Mouse (Mus musculus) limb, embryonic 13.5 days (tissue): ENCODE results near the gene Col9a2. TPM values are rescaled to one million over a fixed set of nuclear protein-coding genes. Genes with fewer than 3 reads are reported as not detected.
A peak's percentile ranks its signal among the peaks of the same experiment; 100 is the strongest.
"Not testable (repeated sequence)": the region's sequence is repeated elsewhere in the genome, so short reads cannot be mapped to it uniquely, and the experiment has no call there.

Experiments used
- ATAC-seq: fragments of 200-750 bp; cut with Nextera tagmentation; 2 replicates; pipeline ENCODE4 v1.8.0; 2017; ENCODE audit warnings: low read depth, moderate number of reproducible peaks, moderate TSS enrichment; ENCODE audit not compliant: low FRiP score
- H3K27ac ChIP-seq: fragments of 300-500 bp; sonication (generic); 2 replicates; pipeline ENCODE4 v1.5.1; 2015; ENCODE audit warnings: inconsistent platforms, mild to moderate bottlenecking, moderate library complexity
- H3K27me3 ChIP-seq: fragments of 300-500 bp; sonication (generic); 2 replicates; pipeline ENCODE4 v1.6.1; 2015; ENCODE audit warnings: mild to moderate bottlenecking, inconsistent platforms
- H3K36me3 ChIP-seq: fragments of 300-500 bp; sonication (generic); 2 replicates; pipeline ENCODE4 v1.6.1; 2015; ENCODE audit warnings: inconsistent platforms, mild to moderate bottlenecking, moderate library complexity
- H3K4me1 ChIP-seq: fragments of 300-500 bp; sonication (generic); 2 replicates; pipeline ENCODE4 v1.6.1; 2015; ENCODE audit warnings: inconsistent platforms
- H3K4me2 ChIP-seq: fragments of 300-500 bp; sonication (generic); replicated peaks from 2 replicates; pipeline ENCODE4 v1.6.1; 2015; ENCODE audit warnings: inconsistent platforms, mild to moderate bottlenecking, moderate library complexity
- H3K4me3 ChIP-seq: fragments of 300-500 bp; sonication (generic); 2 replicates; pipeline ENCODE4 v1.5.1; 2015; ENCODE audit warnings: moderate library complexity, mild to moderate bottlenecking, inconsistent platforms
- H3K9ac ChIP-seq: fragments of 300-500 bp; sonication (generic); 2 replicates; pipeline ENCODE4 v1.6.1; 2015; ENCODE audit warnings: mild to moderate bottlenecking, inconsistent platforms
- H3K9me3 ChIP-seq: fragments of 300-500 bp; sonication (generic); 2 replicates; pipeline ENCODE4 v1.6.1; 2016; ENCODE audit warnings: inconsistent platforms
- WGBS: fragments of 180-500 bp; shearing (Covaris S2); methylation state at CpG from one replicate; pipeline ENCODE4 v1.1.7; 2015; 5-methylcytosine and 5-hydroxymethylcytosine counted together
- polyA plus RNA-seq: library from polyadenylated mRNA; unstranded; fragments of >200 nt; fragmentation: Nextera tagmentation; extraction: Ambion mirVana; gene quantifications from 2 replicates; pipeline ENCODE4 v1.2.1, GENCODE M21; 2015

The Col9a2 gene
- polyA plus RNA-seq, 1 experiment from 2014 or later: 100 TPM

GRCm38 (mm10) chr4:121052454-121053323, 13.5 kb downstream of the Col9a2 start:
- no peak for ATAC-seq
- H3K9ac ChIP-seq: 0 out of 2 replicates have a peak overlapping the region, but pooled peaks have one; percentile 32
- H3K4me2 ChIP-seq: peak overlapping the region; percentile 49
- peaks cover 10% of the 10 kb centered on the region for H3K4me1 ChIP-seq
- H3K27me3 ChIP-seq: peaks cover 27% of the 10 kb centered on the region
- peak overlapping the region; percentile 16 for H3K4me3 ChIP-seq
- H3K27ac ChIP-seq: no peak overlapping the region
- WGBS: 12% methylated on average over 35 of the region's 35 CpGs
- no peaks in the 10 kb centered on the region for H3K9me3 ChIP-seq
- H3K36me3 ChIP-seq: peaks cover 43% of the 10 kb centered on the region

DNA sequence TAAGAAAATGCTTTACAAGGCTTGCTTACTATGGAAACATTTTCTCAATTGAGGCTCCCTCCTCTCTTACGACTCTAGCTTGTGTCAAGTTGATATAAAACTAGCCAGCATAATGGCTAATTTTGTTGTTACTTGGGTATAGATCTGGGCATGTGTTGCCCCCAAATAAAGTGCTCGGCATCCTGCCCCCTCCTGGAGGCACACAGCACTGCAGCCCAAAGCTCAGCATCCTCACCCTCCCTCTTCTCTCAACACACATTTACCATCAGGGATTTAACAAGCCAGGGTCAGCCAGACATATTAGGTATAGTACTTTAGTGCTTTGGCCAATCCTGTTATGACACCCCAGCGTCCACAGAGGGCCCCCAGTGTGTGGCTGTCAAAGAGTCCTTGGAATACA, 17.2 kb downstream of the Col9a2 start:
- 0 out of 2 replicates have a peak, but pooled peaks have one; percentile 10 for ATAC-seq
- peaks cover 25% of the 10 kb centered on the region for H3K27me3 ChIP-seq
- no peak overlapping the region for H3K4me3 ChIP-seq
- H3K36me3 ChIP-seq: peaks cover 47% of the 10 kb centered on the region
- WGBS: 49% methylated on average over 3 of the region's 3 CpGs
- no peak overlapping the region for H3K4me2 ChIP-seq
- no peaks in the 10 kb centered on the region for H3K9me3 ChIP-seq
- no peak overlapping the region for H3K9ac ChIP-seq
- H3K27ac ChIP-seq: no peak overlapping the region
- peaks cover 10% of the 10 kb centered on the region for H3K4me1 ChIP-seq

- no peak overlapping the region for H3K27ac ChIP-seq
- H3K27me3 ChIP-seq: peaks cover 18% of the 10 kb centered on the region
- no peak overlapping the region for H3K9ac ChIP-seq
- ATAC-seq: no peak
- H3K4me2 ChIP-seq: no peak overlapping the region
- peaks cover 10% of the 10 kb centered on the region for H3K4me1 ChIP-seq
- H3K4me3 ChIP-seq: no peak overlapping the region
- 71% methylated on average over 2 of the region's 2 CpGs for WGBS
- peaks cover 51% of the 10 kb centered on the region for H3K36me3 ChIP-seq
- no peaks in the 10 kb centered on the region for H3K9me3 ChIP-seq
These were observed 17.8 kb downstream of the Col9a2 start for GRCm38 (mm10) chr4:121057032-121057431.

- not testable (repeated sequence) for H3K9me3 ChIP-seq, ATAC-seq, H3K4me1 ChIP-seq
These were observed 20.0 kb downstream of the Col9a2 start for GRCm38 (mm10) chr4:121059218-121059617.

GRCm38 (mm10) chr4:121065336-121065735, 26.2 kb downstream of the Col9a2 start:
- H3K36me3 ChIP-seq: peaks cover 64% of the 10 kb centered on the region
- no peaks in the 10 kb centered on the region for H3K27me3 ChIP-seq
- H3K4me2 ChIP-seq: no peak overlapping the region
- H3K9ac ChIP-seq: no peak overlapping the region
- 83% methylated on average over 2 of the region's 2 CpGs for WGBS
- no peak overlapping the region for H3K4me3 ChIP-seq
- ATAC-seq: no peak
- H3K9me3 ChIP-seq: no peaks in the 10 kb centered on the region
- H3K4me1 ChIP-seq: no peaks in the 10 kb centered on the region
- H3K27ac ChIP-seq: no peak overlapping the region

More at GRCm38 (mm10) chr4:121059218-121059617, 20.0 kb downstream of the Col9a2 start:
- not testable (repeated sequence) for H3K9ac ChIP-seq, H3K27me3 ChIP-seq, H3K4me3 ChIP-seq, H3K4me2 ChIP-seq, H3K27ac ChIP-seq
- WGBS: 84% methylated on average over 10 of the region's 10 CpGs
- peaks cover 46% of the 10 kb centered on the region for H3K36me3 ChIP-seq

GRCm38 (mm10) chr4:121074250-121074649, 35.1 kb downstream of the Col9a2 start:
- Histone ChIP-seq H3K36me3 (peaks cover 84% of the 10 kb centered on the region), H3K27me3 (no peaks in the 10 kb centered on the region)

GRCm38 (mm10) chr4:121077915-121078646, 38.9 kb downstream of the Col9a2 start:
- Histone ChIP-seq H3K36me3 (peaks cover 92% of the 10 kb centered on the region), H3K9ac (no peak overlapping the region), H3K27ac (no peak overlapping the region), H3K4me1 (no peaks in the 10 kb centered on the region), H3K27me3 (no peaks in the 10 kb centered on the region), H3K4me3 (no peak overlapping the region), H3K9me3 (no peaks in the 10 kb centered on the region), H3K4me2 (no peak overlapping the region)
- WGBS: 75% methylated on average over 3 of the region's 3 CpGs
- no peak for ATAC-seq

More at GRCm38 (mm10) chr4:121074250-121074649, 35.1 kb downstream of the Col9a2 start:
- no peaks in the 10 kb centered on the region for H3K4me1 ChIP-seq
- H3K9ac ChIP-seq: no peak overlapping the region
- no peak overlapping the region for H3K27ac ChIP-seq
- 85% methylated on average over 4 of the region's 4 CpGs for WGBS
- no peak overlapping the region for H3K4me2 ChIP-seq
- no peak overlapping the region for H3K4me3 ChIP-seq
- no peak for ATAC-seq
- no peaks in the 10 kb centered on the region for H3K9me3 ChIP-seq

- H3K36me3 ChIP-seq: peaks cover 94% of the 10 kb centered on the region
- WGBS: 88% methylated on average over 1 of the region's 1 CpGs
- no peak overlapping the region for H3K27ac ChIP-seq
- no peak overlapping the region for H3K9ac ChIP-seq
- H3K27me3 ChIP-seq: no peaks in the 10 kb centered on the region
- H3K4me2 ChIP-seq: no peak overlapping the region
- H3K4me3 ChIP-seq: no peak overlapping the region
- no peaks in the 10 kb centered on the region for H3K4me1 ChIP-seq
- H3K9me3 ChIP-seq: no peaks in the 10 kb centered on the region
- no peak for ATAC-seq
These were observed 41.2 kb downstream of the Col9a2 start for GRCm38 (mm10) chr4:121080395-121080794.

- Histone ChIP-seq H3K4me3 (no peak overlapping the region), H3K27ac (no peak overlapping the region), H3K4me2 (no peak overlapping the region), H3K36me3 (peaks cover 80% of the 10 kb centered on the region), H3K9ac (no peak overlapping the region), H3K27me3 (no peaks in the 10 kb centered on the region), H3K4me1 (no peaks in the 10 kb centered on the region), H3K9me3 (no peaks in the 10 kb centered on the region)
- ATAC-seq: no peak
These were observed 45.3 kb downstream of the Col9a2 start for GRCm38 (mm10) chr4:121084506-121084905.

DNA sequence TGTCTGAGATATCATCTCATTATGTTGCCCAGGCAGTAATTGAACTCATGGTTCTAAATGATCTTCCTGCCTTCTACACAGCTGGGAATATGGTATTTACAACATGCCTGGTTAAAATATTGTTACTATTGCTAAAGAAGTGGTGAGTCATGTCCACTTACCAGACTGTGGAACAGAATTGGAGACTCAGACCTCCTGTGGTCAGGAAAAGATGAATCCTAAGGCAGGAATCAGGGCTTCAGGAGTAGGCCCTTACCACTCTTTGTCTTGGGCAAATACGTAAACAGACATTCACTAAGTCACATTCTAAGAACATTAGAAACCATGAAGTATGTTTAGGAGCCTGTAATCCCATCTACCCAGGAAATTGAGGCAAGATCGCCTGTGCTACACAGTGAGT, 49.5 kb downstream of the Col9a2 start:
- peaks cover 80% of the 10 kb centered on the region for H3K36me3 ChIP-seq
- no peak for ATAC-seq
- no peaks in the 10 kb centered on the region for H3K4me1 ChIP-seq
- H3K4me2 ChIP-seq: no peak overlapping the region
- H3K9ac ChIP-seq: no peak overlapping the region
- H3K27me3 ChIP-seq: no peaks in the 10 kb centered on the region
- H3K9me3 ChIP-seq: no peaks in the 10 kb centered on the region
- WGBS: 85% methylated on average over 2 of the region's 2 CpGs
- H3K27ac ChIP-seq: no peak overlapping the region
- H3K4me3 ChIP-seq: no peak overlapping the region

DNA sequence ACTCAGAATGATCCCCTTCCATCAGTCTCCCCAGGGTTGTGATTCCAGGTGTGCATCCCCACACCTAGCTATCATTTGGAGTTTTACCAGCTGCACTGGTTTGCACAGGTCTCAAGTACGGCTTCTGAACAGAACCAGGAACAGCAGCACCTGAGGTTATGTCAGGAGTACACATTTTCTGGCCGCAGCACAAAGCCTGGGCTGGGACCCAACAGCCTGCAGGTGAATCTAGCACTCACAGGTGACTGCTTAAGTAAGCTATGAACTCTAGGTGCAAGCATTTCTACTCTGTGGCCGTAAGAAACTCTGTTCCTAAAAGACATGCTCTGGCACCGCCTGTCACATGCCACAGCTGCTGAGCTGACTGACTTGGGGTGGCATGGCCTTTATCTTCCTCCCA, 51.0 kb downstream of the Col9a2 start:
- H3K27ac ChIP-seq: no peak overlapping the region

DNA sequence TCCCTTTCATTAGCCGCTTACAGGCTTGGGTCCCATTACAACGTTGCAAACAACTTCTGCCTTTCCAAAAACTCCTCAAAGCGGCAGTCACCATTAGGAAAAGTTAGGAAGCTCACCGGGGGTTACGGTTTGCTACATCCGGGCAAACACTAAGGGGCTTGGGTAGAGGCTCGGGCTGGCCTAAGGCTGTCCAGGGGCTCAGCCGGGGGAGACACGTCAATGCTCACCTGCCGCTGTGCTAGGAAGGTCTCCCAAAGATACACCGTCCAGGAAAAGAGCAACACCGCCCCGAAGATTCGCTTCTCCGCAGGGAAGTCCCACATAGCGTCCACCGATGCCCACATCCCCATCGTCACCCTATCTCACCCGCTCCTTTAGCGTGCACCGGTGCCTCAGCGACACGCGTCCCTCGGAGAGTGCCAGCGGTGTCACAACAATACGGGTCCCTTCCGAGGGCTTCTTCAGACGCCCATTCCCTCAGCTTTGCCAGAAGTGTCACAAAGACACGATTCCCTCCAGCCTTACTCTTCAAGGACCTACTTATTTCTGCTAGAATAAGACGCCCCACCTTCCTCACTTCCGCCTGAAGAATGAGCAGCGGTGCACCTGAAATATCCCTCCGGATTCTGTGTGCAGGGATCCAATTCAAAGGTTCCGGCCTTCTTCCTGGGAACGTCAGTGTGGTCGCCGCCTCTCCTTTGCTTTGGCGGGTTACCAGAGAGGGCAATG, 58.6 kb downstream of the Col9a2 start, which contains the start of gene Zmpste24:
TSS of gene Zmpste24 (minus strand) at position 592 of the 729 bp plus-strand sequence.
- under 1% methylated on average over 39 of the region's 39 CpGs for WGBS
- no peak within 1 kb of the TSS for H3K27ac ChIP-seq
- H3K9me3 ChIP-seq: no peaks in the 10 kb centered on the region
- peak within 1 kb of the TSS; percentile 87 for H3K4me3 ChIP-seq
- peaks cover 12% of the 10 kb centered on the region for H3K4me1 ChIP-seq
- H3K4me2 ChIP-seq: peak within 1 kb of the TSS; percentile 81
- H3K27me3 ChIP-seq: no peaks in the 10 kb centered on the region
- peak within 1 kb of the TSS; percentile 89 for H3K9ac ChIP-seq
- H3K36me3 ChIP-seq: peaks cover 27% of the 10 kb centered on the region
- ATAC-seq: peak; percentile 86

More for the DNA sequence above, 51.0 kb downstream of the Col9a2 start:
- H3K4me2 ChIP-seq: no peak overlapping the region
- H3K27me3 ChIP-seq: no peaks in the 10 kb centered on the region
- no peak for ATAC-seq
- 92% methylated on average over 4 of the region's 4 CpGs for WGBS
- H3K4me3 ChIP-seq: no peak overlapping the region
- no peaks in the 10 kb centered on the region for H3K9me3 ChIP-seq
- no peaks in the 10 kb centered on the region for H3K4me1 ChIP-seq
- H3K9ac ChIP-seq: no peak overlapping the region
- peaks cover 82% of the 10 kb centered on the region for H3K36me3 ChIP-seq
